Mouse (Mus musculus) neural tube, embryonic 14.5 days (tissue): ENCODE measurements around the gene Lep. TPM values are rescaled to one million over a fixed set of nuclear protein-coding genes. Genes with fewer than 3 reads are reported as not detected.

ENCODE experiments used
- ATAC-seq: fragments of 200-750 bp; cut with Nextera tagmentation; 2 replicates; pipeline ENCODE4 v1.8.0; 2017; ENCODE audit warnings: low read depth, mild to moderate bottlenecking, moderate TSS enrichment, moderate library complexity
- H3K27ac ChIP-seq: fragments of 300-500 bp; sonication (generic); 2 replicates; pipeline ENCODE4 v1.5.1; 2014; ENCODE audit warnings: low read depth, mild to moderate bottlenecking, control low read depth, low read length, moderate library complexity, mixed read lengths
- H3K27me3 ChIP-seq: fragments of 300-500 bp; sonication (generic); 2 replicates; pipeline ENCODE4 v1.6.1; 2014; ENCODE audit warnings: low read length; ENCODE audit not compliant: control insufficient read depth, insufficient read depth
- H3K36me3 ChIP-seq: fragments of 300-500 bp; sonication (generic); 2 replicates; pipeline ENCODE4 v1.6.1; 2014; ENCODE audit warnings: low read length, mixed read lengths; ENCODE audit not compliant: control insufficient read depth, insufficient read depth
- H3K4me1 ChIP-seq: fragments of 300-500 bp; sonication (generic); 2 replicates; pipeline ENCODE4 v1.6.1; 2014; ENCODE audit warnings: low read length; ENCODE audit not compliant: control insufficient read depth, insufficient read depth
- H3K4me2 ChIP-seq: fragments of 300-500 bp; sonication (generic); 2 replicates; pipeline ENCODE4 v1.6.1; 2014; ENCODE audit warnings: mild to moderate bottlenecking, low read depth, low read length, control low read depth
- H3K4me3 ChIP-seq: fragments of 300-500 bp; sonication (generic); 2 replicates; pipeline ENCODE4 v1.5.1; 2014; ENCODE audit warnings: low read depth, low read length, control low read depth, mixed read lengths
- H3K9ac ChIP-seq: fragments of 300-500 bp; sonication (generic); replicated peaks from 2 replicates; pipeline ENCODE4 v1.6.1; 2014; ENCODE audit warnings: low read depth, mild to moderate bottlenecking, control low read depth, low read length, mixed read lengths
- H3K9me3 ChIP-seq: fragments of 300-500 bp; sonication (generic); 2 replicates; pipeline ENCODE4 v1.6.1; 2016; ENCODE audit warnings: low read length; ENCODE audit not compliant: control insufficient read depth
- WGBS: fragments of 180-500 bp; shearing (Covaris S2); extraction: QIAGEN DNeasy Blood & Tissue Kit; methylation state at CpG from one replicate; pipeline ENCODE4 v1.1.7; 2014; 5-methylcytosine and 5-hydroxymethylcytosine counted together
- polyA plus RNA-seq: library from polyadenylated mRNA; unstranded; fragments of >200 nt; fragmentation: Nextera tagmentation; extraction: Ambion mirVana; gene quantifications from 2 replicates; pipeline ENCODE4 v1.2.1, GENCODE M21; 2014

Lep gene
- polyA plus RNA-seq, 1 experiment from 2014 or later = 0.05 TPM

- no peak for ATAC-seq
- 91% methylated on average over 4 of the region's 4 CpGs for WGBS
- Histone ChIP-seq H3K4me1 (no peaks in the 10 kb centered on the region), H3K4me2 (no peak overlapping the region), H3K27ac (no peak overlapping the region), H3K27me3 (no peaks in the 10 kb centered on the region), H3K9me3 (no peaks in the 10 kb centered on the region), H3K9ac (no peak overlapping the region), H3K4me3 (no peak overlapping the region), H3K36me3 (no peaks in the 10 kb centered on the region)
Measured at GRCm38 (mm10) chr6:29072258-29072657, 12.2 kb downstream of the Lep start.

GRCm38 (mm10) chr6:29073462-29074132 lies 13.6 kb downstream of the Lep start:
- 78% methylated on average over 11 of the region's 11 CpGs for WGBS
- Histone ChIP-seq H3K4me2 (no peak overlapping the region), H3K4me1 (no peaks in the 10 kb centered on the region), H3K9ac (no peak overlapping the region), H3K27me3 (no peaks in the 10 kb centered on the region), H3K9me3 (no peaks in the 10 kb centered on the region), H3K36me3 (no peaks in the 10 kb centered on the region), H3K27ac (no peak overlapping the region), H3K4me3 (no peak overlapping the region)
- no peak for ATAC-seq

DNA sequence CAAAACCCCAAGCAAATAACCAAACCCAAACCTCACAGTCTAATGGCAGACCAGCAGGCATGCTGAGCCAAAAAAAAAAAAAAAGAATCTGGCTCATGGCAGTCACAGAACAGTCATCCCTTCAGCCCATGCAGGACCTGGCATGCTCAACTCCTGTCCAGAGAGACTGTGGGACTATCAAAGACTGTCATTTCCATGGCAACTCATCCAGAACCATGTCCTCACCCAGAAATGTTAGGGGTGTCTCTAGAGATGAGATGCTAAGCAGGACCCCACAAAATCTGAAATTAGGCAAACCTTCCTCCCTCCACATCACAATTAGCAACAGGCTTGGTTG lies 14.1 kb downstream of the Lep start:
- H3K9ac ChIP-seq = no peak overlapping the region
- no peaks in the 10 kb centered on the region for H3K9me3 ChIP-seq
- H3K4me3 ChIP-seq = no peak overlapping the region
- H3K4me1 ChIP-seq = no peaks in the 10 kb centered on the region
- no peak overlapping the region for H3K27ac ChIP-seq
- no peak overlapping the region for H3K4me2 ChIP-seq
- no peaks in the 10 kb centered on the region for H3K27me3 ChIP-seq
- ATAC-seq = no peak
- H3K36me3 ChIP-seq = no peaks in the 10 kb centered on the region

DNA sequence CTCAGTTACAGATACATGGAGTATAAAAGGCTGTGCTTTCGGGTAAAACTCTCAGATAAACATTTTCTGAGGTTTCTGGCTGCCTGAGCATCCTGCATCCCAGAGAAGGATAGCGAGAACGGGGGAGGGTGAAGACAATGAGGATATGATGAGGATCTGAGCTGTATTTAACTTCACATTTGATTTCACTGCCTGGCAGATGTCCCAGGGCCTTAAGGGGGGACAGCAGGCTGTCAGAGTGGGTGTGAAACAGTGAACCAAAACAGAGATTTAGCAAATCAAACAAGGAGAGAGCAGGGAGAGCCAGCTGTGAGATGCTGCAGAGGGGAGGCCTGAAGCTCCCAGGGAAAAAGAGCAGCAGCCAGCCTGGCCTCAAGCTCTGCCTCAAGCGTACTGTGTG lies 19.3 kb downstream of the Lep start:
- Histone ChIP-seq H3K4me3 (no peak overlapping the region), H3K4me2 (no peak overlapping the region), H3K9ac (no peak overlapping the region), H3K9me3 (no peaks in the 10 kb centered on the region), H3K4me1 (no peaks in the 10 kb centered on the region), H3K27ac (no peak overlapping the region), H3K36me3 (no peaks in the 10 kb centered on the region), H3K27me3 (no peaks in the 10 kb centered on the region)
- 68% methylated on average over 4 of the region's 4 CpGs for WGBS
- ATAC-seq = peak; percentile 6; the same call in 1 of the 2 replicates

DNA sequence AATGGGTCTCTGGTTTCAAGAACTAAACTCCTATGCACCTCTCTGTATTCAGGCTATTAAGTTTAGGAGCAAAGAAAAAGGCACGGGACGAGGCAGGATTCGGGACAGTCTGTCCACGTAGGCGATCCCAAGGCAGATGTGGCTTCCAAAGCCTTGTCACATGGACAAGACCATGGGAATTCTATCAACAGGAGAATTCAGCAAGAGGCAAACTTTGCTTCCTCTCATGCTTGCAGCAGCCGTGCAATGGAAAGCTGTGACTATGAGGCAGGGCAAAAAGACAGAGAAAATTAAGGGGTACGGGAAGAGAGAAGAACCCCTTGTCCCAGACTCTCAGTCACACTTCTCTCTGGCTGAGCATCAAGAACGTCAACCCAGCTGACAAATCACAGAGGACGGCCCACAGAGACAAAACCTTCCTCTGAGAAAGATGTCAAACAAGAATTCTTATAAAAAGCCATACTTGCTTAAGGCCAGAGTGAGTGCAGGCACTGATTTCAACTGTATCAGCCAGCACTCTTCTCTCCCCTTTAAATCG lies 21.9 kb downstream of the Lep start:
- no peak overlapping the region for H3K4me2 ChIP-seq
- no peaks in the 10 kb centered on the region for H3K9me3 ChIP-seq
- no peaks in the 10 kb centered on the region for H3K27me3 ChIP-seq
- H3K27ac ChIP-seq = no peak overlapping the region
- no peak overlapping the region for H3K9ac ChIP-seq
- 79% methylated on average over 10 of the region's 10 CpGs for WGBS
- no peaks in the 10 kb centered on the region for H3K36me3 ChIP-seq
- ATAC-seq = no peak
- H3K4me1 ChIP-seq = no peaks in the 10 kb centered on the region
- H3K4me3 ChIP-seq = no peak overlapping the region

GRCm38 (mm10) chr6:29082776-29083354 lies 22.8 kb downstream of the Lep start:
- Histone ChIP-seq H3K4me1 (no peaks in the 10 kb centered on the region), H3K9ac (no peak overlapping the region), H3K4me2 (no peak overlapping the region), H3K9me3 (no peaks in the 10 kb centered on the region), H3K27ac (no peak overlapping the region), H3K27me3 (no peaks in the 10 kb centered on the region), H3K36me3 (no peaks in the 10 kb centered on the region), H3K4me3 (no peak overlapping the region)
- 45% methylated on average over 9 of the region's 9 CpGs for WGBS
- no peak for ATAC-seq

GRCm38 (mm10) chr6:29084401-29084800 lies 24.4 kb downstream of the Lep start:
- no peak overlapping the region for H3K27ac ChIP-seq
- H3K4me3 ChIP-seq = no peak overlapping the region
- H3K27me3 ChIP-seq = no peaks in the 10 kb centered on the region
- H3K9me3 ChIP-seq = no peaks in the 10 kb centered on the region
- ATAC-seq = no peak
- H3K36me3 ChIP-seq = no peaks in the 10 kb centered on the region
- H3K4me1 ChIP-seq = no peaks in the 10 kb centered on the region
- no peak overlapping the region for H3K9ac ChIP-seq
- H3K4me2 ChIP-seq = no peak overlapping the region
- WGBS = 69% methylated on average over 7 of the region's 7 CpGs

GRCm38 (mm10) chr6:29087921-29088709 lies 28.1 kb downstream of the Lep start:
- Histone ChIP-seq H3K9ac (no peak overlapping the region), H3K27me3 (no peaks in the 10 kb centered on the region), H3K4me1 (no peaks in the 10 kb centered on the region), H3K27ac (no peak overlapping the region), H3K9me3 (no peaks in the 10 kb centered on the region), H3K4me2 (no peak overlapping the region), H3K36me3 (no peaks in the 10 kb centered on the region), H3K4me3 (no peak overlapping the region)
- WGBS = 69% methylated on average over 7 of the region's 7 CpGs
- no peak for ATAC-seq

GRCm38 (mm10) chr6:29092234-29092633 lies 32.2 kb downstream of the Lep start:
- Histone ChIP-seq H3K27ac (no peak overlapping the region), H3K4me2 (no peak overlapping the region), H3K9ac (no peak overlapping the region), H3K36me3 (no peaks in the 10 kb centered on the region), H3K4me1 (no peaks in the 10 kb centered on the region), H3K9me3 (no peaks in the 10 kb centered on the region), H3K27me3 (no peaks in the 10 kb centered on the region), H3K4me3 (no peak overlapping the region)
- 83% methylated on average over 7 of the region's 7 CpGs for WGBS
- no peak for ATAC-seq
